Mouse (Mus musculus) hindlimb bud, embryonic 11.5 days (tissue): Measurements from ENCODE around the gene Stk24.

Experiments
- DNase-seq: peaks from one replicate; pipeline ENCODE4 v3.0.0-alpha.2; 2012; ENCODE audit warnings: low read depth, low spot score; ENCODE audit errors: extremely low spot score

The Stk24 gene

DNA sequence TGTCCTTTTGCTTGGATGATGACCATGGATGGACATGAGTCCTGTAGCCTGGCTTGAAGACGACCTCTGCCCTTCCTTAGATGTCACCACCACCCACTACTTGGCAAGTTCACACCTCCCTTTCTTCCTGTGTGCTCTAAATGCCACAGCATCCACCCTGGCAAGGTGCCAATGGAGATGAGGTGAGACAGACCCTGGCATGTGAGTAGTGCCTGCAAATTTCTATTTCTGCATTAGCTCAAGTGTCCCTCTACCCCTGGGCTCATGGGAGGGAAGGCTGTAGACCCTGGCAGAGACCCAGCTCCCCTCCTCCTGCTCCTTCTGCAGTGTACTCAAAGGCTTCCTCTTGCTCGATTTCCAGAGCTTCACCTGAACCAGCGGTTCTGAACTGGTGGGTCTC, 64.9 kb downstream of the Stk24 start:
- no peak for DNase-seq

DNA sequence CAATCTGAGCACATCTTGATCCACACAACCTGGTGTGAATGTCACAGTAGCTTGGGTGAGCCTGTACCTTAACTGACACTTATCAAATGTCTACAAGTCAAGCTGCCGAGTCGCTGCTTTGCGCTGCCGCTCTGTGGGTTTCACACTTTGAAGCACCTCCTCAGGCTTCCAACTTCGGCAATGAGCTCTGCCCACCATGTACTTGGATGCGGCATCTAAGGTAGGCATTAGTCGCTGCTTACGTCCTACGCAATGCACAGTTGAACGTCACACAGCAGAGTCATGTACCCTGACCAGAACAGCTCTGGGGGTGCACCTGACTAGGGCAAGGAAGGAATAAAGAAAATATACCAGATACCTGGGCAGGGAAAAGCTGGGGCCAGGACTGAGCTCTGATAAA, 66.5 kb downstream of the Stk24 start:
- no peak for DNase-seq

DNA sequence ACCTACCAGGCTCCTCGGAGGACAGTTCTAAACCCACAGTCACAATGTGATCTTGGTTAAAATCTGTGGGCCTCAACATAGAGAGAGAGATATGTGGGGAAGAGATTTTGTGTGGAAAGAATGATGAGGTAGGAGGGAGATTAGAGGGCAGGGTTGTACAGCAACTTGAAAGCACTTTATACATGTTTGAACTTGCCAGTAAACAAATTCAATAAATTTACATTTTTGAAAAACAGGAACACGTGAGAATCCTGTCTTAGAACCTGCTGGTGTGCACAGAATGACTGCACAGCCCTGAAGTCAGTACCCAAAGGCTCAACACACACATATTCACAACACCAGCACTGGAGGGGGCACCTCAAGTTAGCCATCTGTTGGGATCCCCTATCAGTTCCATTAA, 68.7 kb downstream of the Stk24 start:
- no peak for DNase-seq

DNA sequence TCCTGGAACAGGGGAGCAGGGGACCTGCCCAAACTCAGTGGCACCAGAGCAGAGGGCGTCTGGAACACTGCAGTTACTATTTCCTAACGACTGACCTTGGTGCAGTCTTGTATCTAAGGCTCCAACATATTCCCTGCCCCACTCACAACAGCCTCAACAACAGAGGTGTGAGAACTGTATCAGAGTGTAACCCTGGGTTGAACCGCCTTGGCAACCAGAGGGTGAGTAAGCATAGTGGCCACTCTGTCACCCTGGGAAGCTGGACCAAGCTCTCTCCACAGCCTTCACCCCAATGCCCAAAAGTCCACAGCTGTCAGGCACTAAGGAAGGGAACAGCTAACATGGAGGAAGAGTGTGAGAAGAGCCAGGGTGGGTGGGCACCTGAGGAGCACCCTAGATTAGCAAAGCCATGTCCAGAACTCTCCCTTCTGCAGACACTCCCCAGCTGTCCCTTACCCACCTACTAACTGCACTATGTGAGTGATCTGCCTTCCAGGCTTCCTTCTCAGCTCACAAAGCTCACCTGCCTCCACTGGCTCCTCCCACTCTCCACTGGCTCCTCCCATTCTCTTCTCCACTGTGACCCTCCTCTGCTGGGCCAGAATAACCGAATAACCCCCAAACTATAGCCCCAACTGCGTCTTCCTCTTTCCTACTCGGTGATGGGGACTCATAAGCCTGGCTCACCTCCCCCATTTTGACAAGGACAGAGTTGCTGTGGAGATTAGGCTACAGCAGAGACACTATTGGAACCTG, 69.3 kb downstream of the Stk24 start:
- DNase-seq, result no peak

DNA sequence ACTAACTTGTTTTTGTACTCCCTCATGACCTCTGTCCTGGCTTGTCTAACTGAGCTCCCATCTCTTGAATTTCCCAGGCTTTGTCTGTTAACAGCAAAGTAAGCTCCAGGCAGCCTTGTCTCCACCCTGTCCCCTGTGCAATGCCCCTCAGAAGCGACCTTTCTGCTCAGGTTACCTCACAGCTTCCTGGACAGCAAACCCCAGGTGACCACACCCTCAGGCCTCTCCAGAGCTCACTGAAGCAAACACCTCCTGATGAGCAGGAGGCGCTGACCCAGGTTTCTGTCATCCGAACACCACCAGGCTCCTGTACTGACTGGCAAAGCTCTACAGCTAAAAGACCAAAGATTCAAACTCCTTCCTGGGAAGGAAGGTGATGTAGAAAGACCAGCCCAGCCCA, 69.9 kb downstream of the Stk24 start:
- no peak for DNase-seq

DNA sequence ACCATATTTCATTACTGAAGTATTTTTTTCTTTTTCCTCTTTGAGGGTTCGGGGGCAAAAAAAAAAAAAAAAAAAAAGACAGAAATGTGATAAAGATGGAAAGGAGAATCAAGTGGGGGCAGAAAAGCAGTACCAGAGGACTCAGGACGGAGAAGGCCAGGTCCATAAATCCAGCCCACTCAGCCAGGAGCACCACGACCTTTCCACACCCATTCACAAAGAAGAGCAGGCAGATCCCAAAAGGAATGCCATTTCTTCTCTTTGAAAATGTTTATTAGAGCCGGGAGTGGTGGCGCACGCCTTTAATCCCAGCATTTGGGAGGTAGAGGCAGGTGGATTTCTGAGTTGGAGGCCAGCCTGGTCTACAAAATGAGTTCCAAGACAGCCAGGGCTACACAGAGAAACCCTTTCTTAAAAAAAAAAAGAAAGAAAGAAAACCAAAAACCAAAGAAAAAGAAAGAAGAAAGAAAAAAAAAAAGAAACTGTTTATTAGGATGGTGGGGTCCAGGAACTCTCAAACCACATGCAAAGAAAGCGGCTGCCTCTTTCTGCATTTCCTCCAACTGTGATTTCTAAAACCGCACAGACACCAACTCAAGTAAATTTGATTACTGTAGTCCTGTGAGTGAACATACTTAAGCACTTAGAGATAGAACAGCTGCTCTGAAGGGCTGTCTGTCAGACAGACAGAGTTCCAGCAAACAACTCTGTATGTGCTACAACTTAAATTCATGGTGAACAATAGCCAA, 74.3 kb downstream of the Stk24 start:
- no peak for DNase-seq

DNA sequence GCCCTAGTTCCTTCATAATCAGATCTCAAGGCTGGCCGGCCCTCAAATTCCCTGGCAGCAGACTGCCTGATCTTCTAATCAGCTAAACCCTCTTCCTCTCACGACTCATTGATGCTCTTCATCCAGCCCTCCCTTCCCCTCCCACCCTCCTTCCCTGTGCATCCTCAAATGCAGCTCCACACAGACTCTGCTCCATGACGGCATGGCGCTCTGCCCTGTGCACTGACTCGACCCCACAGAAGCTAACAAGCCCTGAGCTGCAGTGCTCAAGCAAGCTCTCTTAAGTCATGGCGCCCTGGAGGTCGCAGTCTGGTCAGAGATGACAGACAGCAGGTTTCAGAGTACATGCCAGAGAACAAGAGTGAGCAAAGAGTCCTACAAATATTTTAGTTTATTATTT, 75.3 kb downstream of the Stk24 start:
- DNase-seq, result no peak

DNA sequence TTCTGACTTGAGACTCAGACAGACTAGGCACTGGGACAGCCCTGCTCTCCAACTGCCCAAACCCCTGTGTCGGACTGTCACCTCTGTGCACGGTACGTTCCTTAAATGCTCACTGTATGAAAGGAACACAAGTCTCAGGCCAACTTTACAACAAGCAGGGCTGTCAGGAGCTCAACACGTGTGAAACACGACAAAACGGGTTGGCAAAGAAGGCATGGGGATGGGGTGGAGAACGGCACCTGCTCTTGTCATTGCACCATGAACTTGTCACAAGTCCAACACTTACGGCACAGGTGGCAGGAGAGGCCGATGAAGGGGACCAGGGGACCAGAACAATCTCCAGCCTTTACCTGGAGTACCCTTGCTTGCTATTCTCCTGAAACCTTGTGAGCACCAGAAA, 80.7 kb downstream of the Stk24 start:
- no peak for DNase-seq

DNA sequence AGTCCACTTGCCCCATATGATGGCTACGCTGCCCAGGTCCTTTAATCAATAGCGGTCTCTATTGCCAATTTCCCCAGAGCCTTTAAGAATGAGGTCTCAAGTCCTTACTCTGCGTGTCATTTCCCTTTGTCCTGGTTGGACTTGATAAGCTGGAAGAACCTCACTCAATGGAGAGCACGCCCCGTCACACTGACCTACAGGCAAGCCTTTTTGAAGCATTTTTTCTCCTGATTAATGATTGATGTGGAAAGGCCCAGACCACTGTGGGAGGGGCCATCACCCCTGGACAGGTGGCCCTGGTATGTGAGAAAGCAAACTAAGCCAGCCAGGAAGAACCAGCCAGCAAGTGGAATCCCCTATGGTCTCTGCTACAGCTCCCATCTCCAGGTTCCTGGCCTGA, 81.3 kb downstream of the Stk24 start:
- no peak for DNase-seq

DNA sequence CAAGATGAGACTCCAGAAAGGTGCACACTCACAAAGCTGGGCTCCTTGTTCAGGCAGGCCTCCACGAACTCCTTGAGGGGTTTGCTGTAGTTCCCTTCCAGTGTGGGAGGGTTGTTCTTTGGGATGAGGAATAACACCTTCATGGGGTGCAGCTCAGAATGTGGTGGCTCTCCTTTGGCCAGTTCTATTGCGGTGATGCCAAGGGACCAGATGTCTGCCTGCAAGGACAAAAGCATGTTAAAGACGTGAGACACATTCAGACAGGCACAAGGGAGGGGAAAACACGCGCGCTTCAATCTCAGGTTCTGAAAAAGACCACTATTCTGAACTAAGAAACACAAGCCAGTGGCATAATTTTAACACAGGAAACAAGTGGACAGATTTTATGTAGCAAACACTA, 82.7 kb downstream of the Stk24 start:
- DNase-seq, result no peak

DNA sequence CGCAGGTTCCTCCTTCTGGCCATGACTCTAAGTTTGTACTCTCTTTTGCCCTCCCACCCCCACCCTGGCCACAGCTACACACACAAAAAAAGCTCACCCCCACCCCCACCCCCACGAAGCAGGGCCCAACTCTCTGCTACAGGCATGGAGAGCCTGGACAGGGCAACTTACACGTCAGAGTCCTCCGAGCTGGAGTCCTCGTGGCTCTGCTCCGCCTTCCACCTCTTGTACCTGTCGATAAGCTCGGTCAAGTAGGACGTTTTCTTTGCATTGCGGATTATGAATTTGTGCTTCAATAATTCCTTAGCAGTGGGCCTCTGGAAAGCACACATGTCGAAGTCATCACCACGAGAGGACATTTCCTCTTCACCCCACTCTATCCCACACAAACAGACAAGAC, 85.3 kb downstream of the Stk24 start:
- DNase-seq, result no peak

DNA sequence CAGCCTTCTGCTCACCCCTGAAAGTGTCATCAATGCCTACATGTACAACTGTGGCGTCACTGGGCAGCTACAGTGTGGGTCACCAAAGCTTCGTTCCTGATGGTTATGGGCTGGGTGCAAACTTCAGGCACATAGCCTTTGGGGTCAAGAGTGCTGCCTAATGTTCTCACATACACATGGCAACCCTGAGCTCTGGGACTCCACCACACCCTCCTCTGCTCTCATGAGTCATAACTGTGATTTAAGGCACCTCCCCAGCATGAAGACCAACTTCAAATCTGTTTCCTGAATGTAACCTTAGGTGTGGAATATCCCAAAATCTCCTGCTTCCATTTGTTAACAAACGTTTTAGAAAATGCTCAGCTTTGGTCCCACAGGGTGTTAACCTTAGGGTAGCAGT, 87.4 kb downstream of the Stk24 start:
- no peak for DNase-seq

DNA sequence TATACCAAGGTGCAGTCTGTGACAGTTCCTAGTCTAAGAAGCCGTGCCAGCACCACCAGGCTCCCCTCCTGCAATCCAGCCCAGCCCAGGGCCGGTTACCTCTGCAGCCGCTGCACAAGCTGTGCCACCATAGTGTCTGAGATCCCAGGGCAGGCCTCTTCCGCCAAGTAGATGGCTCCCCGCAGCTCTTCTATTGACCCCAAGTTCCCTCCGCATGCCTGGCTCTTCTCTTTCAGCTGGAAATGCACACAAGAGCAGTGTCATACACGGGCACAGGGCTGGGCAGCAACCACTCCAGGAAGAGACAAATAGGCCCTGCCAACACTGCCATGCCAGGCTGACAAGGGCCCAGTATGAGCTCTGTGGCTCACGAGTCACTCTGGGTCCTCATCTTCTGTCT, 87.9 kb downstream of the Stk24 start:
- DNase-seq, result no peak

DNA sequence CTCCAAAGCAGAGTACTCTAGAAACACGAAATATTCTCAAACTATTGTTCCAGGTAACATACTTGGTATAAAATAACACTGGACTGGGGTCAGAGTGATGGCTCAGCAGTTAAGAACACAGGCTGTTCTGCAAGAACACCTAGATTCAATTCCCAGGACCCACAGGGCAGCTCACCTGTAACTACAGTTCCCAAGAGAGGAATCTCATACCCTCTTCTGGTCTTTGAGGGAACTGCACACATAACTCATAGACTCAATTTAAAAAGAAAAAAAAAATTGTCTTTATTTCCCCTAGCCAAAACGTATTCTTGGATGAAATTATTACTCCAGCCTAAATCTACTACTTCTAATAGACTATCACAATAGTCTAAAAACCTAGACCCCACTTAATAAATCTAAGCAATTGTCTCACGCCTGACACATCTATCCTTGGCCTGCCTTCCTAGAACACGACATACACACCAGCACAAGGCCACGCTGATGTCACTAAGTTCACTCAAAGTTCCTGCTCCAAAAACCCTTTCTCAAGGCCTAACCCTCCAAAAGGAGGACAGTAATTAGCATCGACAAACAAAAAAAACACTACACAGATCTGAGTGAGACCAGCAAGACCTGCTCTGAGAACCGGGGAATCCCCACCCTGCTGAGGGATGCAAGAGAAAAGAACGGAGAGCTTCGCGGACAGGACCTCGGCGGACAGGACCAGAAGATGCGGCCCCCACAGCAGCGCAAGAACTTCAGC, 94.3 kb downstream of the Stk24 start:
- DNase-seq, result no peak

DNA sequence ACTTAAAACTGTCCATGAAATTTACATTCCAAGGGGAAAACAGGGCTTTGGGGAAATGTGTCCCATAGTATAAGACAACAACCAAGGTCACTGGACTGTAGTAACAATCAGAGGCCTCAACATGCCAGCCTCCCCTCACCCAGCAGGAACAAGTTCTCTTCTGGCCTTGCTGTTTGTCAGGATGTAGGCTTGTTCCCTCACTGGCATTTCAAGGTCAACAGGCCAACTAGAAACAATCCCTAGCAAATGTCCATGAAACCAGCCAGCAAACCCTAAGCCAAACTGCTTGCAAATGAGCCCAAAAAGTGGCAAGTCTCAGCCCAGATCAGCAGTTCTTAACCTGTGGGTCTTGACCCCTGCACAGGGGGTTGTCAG, 98.5 kb downstream of the Stk24 start:
- no peak for DNase-seq

DNA sequence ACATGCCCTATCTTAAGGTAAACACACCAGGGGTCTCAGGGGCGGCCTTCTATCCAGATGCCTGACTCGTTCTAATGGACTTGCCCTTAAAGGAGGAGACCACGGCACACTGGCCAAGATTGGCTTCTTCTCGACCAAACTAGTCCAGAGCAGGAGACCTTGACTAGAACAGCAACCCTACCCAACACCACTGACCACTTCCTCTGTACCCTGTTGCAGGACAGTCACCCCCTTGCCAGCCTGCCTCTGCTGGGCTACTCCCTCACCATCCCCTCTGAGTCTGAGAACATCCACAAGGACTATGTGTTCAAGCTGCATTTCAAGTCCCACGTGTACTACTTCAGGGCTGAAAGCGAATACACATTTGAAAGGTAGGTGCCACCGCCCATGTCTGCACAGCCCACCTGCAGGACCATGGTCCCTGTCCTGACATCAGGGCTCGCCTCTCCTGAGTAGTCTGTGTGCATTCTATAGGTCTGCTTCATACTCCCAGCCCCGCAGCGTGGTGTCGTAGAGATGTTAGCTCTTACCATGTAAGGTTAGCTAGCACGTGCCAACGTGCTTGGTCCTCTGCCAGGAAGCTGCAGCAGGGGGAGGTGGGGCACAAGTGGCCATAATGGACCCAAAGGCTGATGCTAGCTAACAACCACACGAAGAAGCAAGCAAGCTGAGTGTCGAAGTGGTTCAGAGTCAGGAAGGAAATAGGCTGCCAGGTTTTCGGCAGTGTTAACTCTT, 99.0 kb downstream of the Stk24 start:
- no peak for DNase-seq

DNA sequence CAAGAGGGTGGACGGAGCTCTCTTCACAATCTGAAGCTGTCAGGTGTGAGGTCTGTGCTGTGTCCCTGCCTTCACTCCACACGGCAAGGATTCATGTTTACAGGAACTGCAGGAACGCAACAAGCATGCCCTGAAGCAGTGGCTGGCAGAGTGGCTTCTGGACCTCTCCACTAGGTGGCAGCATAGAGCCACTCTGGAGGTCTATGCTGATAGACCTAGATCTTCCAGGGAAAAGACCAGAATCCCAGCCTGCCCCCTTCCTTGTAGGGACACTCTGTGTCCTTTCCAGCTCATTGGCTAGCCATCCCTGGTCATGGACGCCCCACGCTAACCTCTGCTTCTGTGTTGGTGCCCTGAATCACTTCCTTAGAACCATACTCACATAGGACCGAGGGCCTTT, 100.7 kb downstream of the Stk24 start:
- peak; percentile 61 for DNase-seq

DNA sequence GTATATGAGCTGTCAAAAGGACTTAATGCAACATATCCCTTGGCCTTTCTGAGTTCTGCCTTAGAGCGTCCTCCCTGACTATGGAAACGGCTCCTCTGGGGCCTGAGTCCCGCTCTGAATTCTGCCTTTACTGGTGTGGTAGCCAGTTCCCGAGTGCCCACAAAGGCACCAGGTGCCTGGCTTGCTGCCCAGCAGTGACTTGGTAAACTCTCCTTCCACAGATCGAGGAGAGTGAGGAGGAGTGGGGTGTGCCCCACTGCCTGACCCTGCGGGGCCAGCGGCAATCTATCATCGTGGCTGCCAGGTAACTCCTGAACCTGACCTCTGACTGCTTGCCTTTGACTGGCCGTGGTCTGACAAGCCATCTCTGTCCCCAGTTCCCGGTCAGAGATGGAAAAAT, 103.8 kb downstream of the Stk24 start:
- no peak for DNase-seq

DNA sequence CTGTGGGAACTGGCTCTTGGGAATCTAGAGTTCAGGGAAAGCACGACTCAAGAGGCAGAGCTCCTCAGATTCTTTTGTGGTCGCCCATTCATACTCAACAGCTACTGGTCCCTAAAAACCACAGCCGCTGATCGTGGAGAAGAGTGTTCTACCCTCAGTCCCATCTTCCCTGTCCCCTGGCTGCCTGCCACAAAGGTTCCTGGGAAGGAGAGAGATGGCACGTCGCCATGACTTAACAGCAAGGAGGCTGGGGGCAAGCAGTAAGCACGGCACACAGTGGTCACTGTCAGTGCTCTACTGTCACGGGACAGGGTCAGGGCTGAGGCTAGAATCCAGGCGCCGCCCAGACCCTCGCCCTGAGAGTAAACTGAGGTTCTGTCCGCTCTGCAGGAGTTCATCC, 104.8 kb downstream of the Stk24 start:
- no peak for DNase-seq

DNA sequence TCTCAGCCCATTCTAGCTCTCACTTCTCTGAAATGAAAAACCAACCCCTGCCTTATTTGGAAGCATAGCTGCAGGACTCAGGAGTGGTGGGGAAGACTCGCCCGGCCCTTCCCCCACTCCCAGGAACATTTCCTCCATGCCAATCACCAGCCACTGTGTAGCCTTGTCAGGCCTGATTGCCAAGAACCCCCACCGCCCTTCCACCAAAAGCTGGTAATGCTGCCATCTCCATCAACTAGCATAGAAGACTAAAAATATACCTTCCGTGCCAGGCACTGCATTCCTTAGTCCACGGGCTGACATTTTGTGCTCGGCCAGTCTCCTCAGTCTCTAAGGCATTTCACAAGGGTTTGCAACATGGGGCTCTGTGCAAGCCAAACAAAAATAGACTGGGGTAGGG, 109.3 kb downstream of the Stk24 start:
- DNase-seq, result no peak

DNA sequence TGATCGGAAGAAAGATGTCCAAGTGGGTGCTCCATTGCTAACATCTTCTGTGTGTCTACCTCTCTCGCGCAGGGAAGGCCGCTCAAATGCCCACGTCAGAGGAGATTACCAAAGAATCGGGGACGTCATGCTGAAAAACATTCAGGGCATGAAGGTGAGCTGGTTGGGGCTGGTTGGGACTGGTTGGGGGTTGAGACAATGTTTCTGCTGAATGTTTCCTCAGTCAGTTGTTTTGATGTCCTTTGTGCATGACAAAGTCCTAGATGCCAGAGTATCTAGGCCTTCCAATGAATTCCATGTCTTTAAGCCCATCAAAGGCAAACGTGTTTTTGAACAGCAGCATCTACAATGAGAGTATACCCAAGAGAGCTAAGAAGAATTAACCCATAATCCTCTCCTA, 112.0 kb downstream of the Stk24 start:
- DNase-seq, result no peak
